Mouse (Mus musculus): Measurements from ENCODE around the gene Ccdc124. TPM values are rescaled to one million over a fixed set of nuclear protein-coding genes. Genes with fewer than 3 reads are reported as not detected.
"Not testable (repeated sequence)": the region's sequence is repeated elsewhere in the genome, so short reads cannot be mapped to it uniquely, and the experiment has no call there.

Ccdc124 gene
- total RNA-seq, 2 experiments from 2014 or later = 97.6 to 108 TPM

GRCm38 (mm10) chr8:70895571-70896259, 22.0 kb upstream of the Ccdc124 start:
- not testable (repeated sequence) for DNase-seq (ENCODE audit: low spot score in 2 of 2)

GRCm38 (mm10) chr8:70894771-70895545, 21.2 kb upstream of the Ccdc124 start:
- DNase-seq (ENCODE audit: low spot score in 2 of 2) = no peak

- no peak for DNase-seq (ENCODE audit: low spot score in 2 of 2)
Measured at GRCm38 (mm10) chr8:70894385-70894720, 20.6 kb upstream of the Ccdc124 start.

- peak; percentile 75 to 81 for DNase-seq (ENCODE audit: low spot score in 2 of 2)
Measured at GRCm38 (mm10) chr8:70893656-70894384, 20.1 kb upstream of the Ccdc124 start.

- DNase-seq (ENCODE audit: low spot score in 2 of 2) = no peak
Measured at GRCm38 (mm10) chr8:70892896-70893655, 19.3 kb upstream of the Ccdc124 start.

- no peak for DNase-seq (ENCODE audit: low spot score in 2 of 2)
Measured at GRCm38 (mm10) chr8:70892022-70892895, 18.5 kb upstream of the Ccdc124 start, which contains the start of gene Slc5a5. Gene Slc5a5, minus strand, starts transcription at chr8:70892757.

GRCm38 (mm10) chr8:70891356-70891755, 17.6 kb upstream of the Ccdc124 start:
- DNase-seq (ENCODE audit: low spot score in 2 of 2) = no peak

- DNase-seq (ENCODE audit: low spot score in 2 of 2) = peak in 1 of 2 experiments; percentile 13
Measured at GRCm38 (mm10) chr8:70890656-70891055, 16.9 kb upstream of the Ccdc124 start.

GRCm38 (mm10) chr8:70887669-70888068, 13.9 kb upstream of the Ccdc124 start:
- DNase-seq (ENCODE audit: low spot score in 2 of 2) = peak; percentile 17 to 41

- peak; percentile 16 to 19 for DNase-seq (ENCODE audit: low spot score in 2 of 2)
Measured at GRCm38 (mm10) chr8:70885612-70886011, 11.9 kb upstream of the Ccdc124 start.

- no peak for DNase-seq (ENCODE audit: low spot score in 2 of 2)
Measured at GRCm38 (mm10) chr8:70884683-70885082, 10.9 kb upstream of the Ccdc124 start.

- DNase-seq (ENCODE audit: low spot score in 2 of 2) = peak in 1 of 2 experiments; percentile 14
Measured at GRCm38 (mm10) chr8:70884186-70884585, 10.5 kb upstream of the Ccdc124 start.

GRCm38 (mm10) chr8:70880546-70880945, 6.8 kb upstream of the Ccdc124 start:
- peak; percentile 16 to 26 for DNase-seq (ENCODE audit: low spot score in 2 of 2)

- DNase-seq (ENCODE audit: low spot score in 2 of 2) = peak; percentile 60 to 64
Measured at GRCm38 (mm10) chr8:70880126-70880525, 6.4 kb upstream of the Ccdc124 start.

- peak in 1 of 2 experiments; percentile 13 for DNase-seq (ENCODE audit: low spot score in 2 of 2)
Measured at GRCm38 (mm10) chr8:70879500-70879899, 5.8 kb upstream of the Ccdc124 start.

- DNase-seq (ENCODE audit: low spot score in 2 of 2) = no peak
Measured at GRCm38 (mm10) chr8:70878178-70878577, 4.4 kb upstream of the Ccdc124 start.

- no peak for DNase-seq (ENCODE audit: low spot score in 2 of 2)
Measured at GRCm38 (mm10) chr8:70876382-70876781, 2.6 kb upstream of the Ccdc124 start.

GRCm38 (mm10) chr8:70874441-70874840, 706 bp upstream of the Ccdc124 start:
- DNase-seq (ENCODE audit: low spot score in 2 of 2) = no peak

- DNase-seq (ENCODE audit: low spot score in 2 of 2) = no peak
Measured at GRCm38 (mm10) chr8:70872643-70873363, 932 bp downstream of the Ccdc124 start.
